Mouse (Mus musculus): ENCODE measurements around the gene Gm10842.
A peak's percentile ranks its signal among the peaks of the same experiment; 100 is the strongest.
"Not testable (repeated sequence)": the region's sequence is repeated elsewhere in the genome, so short reads cannot be mapped to it uniquely, and the experiment has no call there.

Gene Gm10842

GRCm38 (mm10) chr11:105146593-105146992 is at the start of gene Gm10842:
TSS of gene Gm10842 (plus strand) at chr11:105146893.
- no peak for DNase-seq

- not testable (repeated sequence) for DNase-seq
Measured at GRCm38 (mm10) chr11:105112448-105112847, 34.2 kb upstream of the Gm10842 start.

- no peak for DNase-seq
Measured at GRCm38 (mm10) chr11:105117814-105118213, 28.9 kb upstream of the Gm10842 start.

GRCm38 (mm10) chr11:105120551-105121061 is 26.1 kb upstream of the Gm10842 start:
- no peak for DNase-seq

DNA sequence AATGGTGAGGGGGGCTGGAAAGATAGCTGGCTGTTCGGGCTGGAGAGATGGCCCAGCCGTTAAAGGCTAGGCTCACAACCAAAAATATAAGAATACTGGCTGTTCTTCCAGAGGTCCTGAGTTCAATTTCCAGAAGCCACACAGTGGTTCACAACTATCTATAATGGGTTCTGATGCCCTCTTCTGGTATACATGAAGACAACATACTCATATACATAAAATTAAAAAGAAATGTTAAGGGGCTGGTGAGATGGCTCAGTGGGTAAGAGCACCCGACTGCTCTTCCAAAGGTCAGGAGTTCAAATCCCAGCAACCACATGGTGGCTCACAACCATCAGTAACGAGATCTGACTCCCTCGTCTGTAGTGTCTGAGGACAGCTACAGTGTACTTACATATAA is 24.9 kb upstream of the Gm10842 start:
- DNase-seq = not testable (repeated sequence)

- no peak for DNase-seq
Measured at GRCm38 (mm10) chr11:105123986-105124385, 22.7 kb upstream of the Gm10842 start.

- DNase-seq = peak; percentile 88
Measured at GRCm38 (mm10) chr11:105125735-105126519, 20.8 kb upstream of the Gm10842 start, which contains the start of gene Mettl2. TSS of gene Mettl2 (plus strand) at chr11:105126425.

DNA sequence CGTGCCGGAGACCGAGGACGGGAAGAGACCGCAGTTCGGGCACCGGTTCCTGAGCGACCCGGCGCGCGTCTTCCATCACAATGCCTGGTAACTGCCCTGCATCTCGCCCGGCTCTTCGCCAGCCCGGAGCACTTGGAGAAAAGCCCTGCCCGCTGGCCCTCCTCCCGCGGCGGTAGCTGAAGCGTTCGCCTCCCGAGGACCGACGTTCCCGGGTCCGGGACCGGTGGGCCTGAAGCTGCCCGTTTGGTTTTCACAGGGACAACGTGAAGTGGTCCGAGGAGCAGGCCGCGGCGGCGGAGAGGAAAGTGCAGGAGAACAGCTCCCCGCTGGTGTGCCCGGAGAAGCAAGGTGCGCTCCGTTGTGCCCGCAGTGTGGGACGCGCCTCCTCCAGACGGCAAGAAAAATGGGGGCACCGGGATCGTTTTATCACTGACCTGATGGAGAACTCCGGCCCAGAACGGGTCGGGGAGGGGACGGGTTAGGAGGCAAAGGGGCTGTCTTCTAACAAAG is 20.1 kb upstream of the Gm10842 start:
- no peak for DNase-seq

DNA sequence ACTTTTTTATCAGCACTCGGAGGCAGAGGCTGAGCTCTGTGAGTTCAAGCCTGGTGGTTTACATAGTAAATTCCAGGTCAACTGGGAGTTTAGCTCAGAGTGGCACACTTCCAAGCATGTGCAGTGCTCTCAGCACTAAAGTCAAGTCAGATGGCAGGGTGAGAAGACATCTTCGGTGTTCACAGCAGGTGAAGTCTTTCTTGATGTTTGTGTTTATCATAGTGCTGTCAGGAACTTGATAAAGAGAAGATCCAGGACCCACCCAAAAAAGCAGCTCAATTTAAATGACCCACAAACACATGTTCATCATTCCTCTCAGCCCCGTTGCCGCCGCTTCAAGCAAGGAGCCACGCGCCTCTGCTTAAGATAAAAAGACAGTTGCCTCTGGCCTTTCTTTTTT is 11.0 kb upstream of the Gm10842 start:
- DNase-seq = no peak

GRCm38 (mm10) chr11:105137255-105137654 is 9.4 kb upstream of the Gm10842 start:
- not testable (repeated sequence) for DNase-seq

- DNase-seq = not testable (repeated sequence)
Measured at GRCm38 (mm10) chr11:105140512-105140911, 6.2 kb upstream of the Gm10842 start.

DNA sequence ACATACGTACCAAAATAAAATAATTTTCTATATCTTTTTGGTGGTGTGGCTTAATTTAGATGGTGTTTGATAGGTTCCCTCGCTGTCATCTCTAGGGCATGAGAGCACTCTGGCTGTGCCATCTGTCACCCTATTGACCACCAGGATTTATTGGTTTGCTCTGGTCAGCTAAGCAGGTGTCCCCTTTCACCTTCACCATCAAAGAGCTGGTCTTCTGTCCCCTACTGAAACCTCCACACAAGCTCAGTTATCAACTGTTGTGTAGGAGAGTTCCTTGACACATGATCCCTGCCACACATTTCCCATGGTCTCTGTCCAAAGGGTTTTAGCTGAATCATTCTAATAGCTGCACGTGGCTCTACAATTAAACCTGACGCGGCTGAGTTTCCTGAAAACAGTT is 5.6 kb upstream of the Gm10842 start:
- DNase-seq = no peak

- DNase-seq = no peak
Measured at GRCm38 (mm10) chr11:105143564-105143963, 3.1 kb upstream of the Gm10842 start.

DNA sequence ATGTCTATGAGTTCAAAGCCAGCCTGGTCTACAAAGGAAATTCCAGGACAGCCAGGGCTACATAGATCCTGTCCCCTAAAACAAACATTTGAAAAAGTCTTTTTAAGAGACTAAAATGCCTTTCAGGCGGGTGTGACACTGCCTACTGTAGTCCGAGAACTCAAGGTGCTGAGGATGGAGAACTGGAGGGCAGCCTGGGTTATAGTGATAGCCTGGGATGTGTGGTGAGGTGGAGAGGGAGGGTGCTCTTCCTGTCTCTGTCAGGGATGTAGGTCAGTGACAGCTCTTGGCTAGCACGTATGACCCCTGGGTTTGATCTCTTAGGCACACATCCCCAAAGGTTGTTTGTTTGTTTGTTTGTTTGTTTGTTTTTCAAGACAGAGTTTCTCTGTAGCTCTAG is 2.6 kb upstream of the Gm10842 start:
- DNase-seq = no peak

DNA sequence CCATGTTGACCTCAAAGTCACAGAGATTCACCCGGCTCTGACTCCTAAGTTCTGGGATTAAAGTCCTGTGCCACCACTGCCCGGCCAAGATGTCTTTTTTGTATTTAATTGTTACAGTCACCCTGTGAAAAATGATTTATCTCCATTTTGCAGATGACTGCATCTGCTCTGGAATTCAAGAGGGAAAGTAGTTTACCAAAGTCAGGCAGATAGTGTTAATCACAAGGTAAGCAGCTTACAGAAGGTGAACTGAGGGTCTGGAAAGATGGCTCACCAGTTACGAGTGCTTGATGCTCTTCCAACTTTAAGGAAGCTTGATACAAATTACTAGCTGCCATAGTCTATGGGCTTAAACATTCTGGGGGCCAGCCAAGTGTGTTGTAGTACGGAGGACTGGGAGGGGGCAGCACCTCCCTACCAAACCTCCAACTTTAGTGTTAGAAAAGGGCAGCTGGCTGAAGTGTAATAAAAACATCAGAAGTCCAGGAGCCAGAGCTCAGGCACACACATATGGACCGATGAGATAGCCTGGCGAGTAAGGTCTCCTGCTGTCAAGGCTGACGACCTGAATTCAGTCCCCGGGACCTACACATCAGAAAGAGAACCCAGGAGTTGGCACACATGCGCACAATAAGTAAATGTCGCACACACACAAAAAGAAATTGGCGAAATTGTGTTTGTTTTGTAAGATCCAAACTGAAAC is 2.0 kb upstream of the Gm10842 start:
- DNase-seq = no peak

DNA sequence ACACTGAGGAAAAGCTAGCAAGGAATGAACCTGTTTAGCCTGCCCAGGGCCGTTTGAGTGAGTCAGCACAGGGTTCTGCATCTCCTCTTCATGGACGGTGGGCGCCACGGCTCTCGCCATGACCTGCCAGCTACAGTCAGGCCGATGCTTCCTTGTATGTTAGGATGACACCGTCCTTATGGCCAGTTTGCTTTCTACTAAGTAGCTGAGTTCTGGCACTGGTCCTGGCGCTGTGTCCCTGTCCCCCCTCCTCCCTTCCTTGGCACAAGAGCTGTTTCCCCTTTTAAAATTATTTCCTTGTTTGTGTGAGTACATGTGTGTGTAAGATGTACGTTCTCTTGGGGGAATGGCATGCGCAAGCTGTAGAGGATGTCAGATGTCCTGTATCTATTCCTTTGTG is 1.5 kb upstream of the Gm10842 start:
- no peak for DNase-seq

GRCm38 (mm10) chr11:105149353-105149752 is 2.7 kb downstream of the Gm10842 start:
- no peak for DNase-seq

- no peak for DNase-seq
Measured at GRCm38 (mm10) chr11:105149766-105150165, 3.1 kb downstream of the Gm10842 start.

GRCm38 (mm10) chr11:105150691-105151090 is 4.0 kb downstream of the Gm10842 start:
- DNase-seq = no peak

DNA sequence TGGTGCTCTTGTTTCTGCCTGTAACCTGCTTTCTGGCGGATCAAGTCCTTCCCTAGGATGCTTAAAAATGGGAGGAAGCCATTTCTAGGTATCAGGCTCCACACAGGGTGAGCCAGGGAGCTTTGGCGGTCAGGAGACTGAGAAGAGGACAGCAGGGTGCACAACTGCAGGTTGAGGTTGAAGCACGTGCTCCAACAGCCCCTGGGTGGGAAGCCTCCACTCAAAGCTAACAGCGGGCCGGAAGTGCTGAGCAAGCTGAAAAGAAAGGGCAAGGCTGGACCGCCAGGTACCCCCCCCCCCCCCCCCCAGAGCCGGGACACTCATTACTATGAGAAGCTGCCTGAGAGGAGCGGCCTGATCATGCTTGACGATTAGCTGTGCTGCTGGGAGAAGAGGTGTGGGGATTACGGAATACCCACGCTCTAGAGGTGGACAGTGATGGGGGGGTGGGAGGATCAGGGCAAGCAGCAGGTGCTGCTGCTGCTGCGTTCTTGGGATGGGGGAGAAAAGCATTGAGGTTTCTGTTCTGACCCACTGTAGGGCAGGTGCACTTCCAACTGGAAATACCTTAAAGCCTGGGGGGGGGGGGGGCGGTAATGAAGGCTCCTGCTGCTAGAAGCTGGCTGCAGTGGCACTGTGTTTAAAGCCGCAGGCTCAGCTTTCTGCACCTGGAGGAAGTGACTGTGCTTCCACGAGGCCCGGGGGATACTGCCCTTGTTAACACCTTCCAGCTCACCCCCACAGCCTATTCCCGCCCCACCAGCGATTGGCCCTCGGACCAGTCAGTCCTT is 4.7 kb downstream of the Gm10842 start:
- DNase-seq = no peak

- DNase-seq = no peak
Measured at GRCm38 (mm10) chr11:105152017-105152300, 5.3 kb downstream of the Gm10842 start.

- no peak for DNase-seq
Measured at GRCm38 (mm10) chr11:105152357-105152899, 5.7 kb downstream of the Gm10842 start.
